Mouse (Mus musculus): ENCODE results near the gene Ralbp1.

DNA sequence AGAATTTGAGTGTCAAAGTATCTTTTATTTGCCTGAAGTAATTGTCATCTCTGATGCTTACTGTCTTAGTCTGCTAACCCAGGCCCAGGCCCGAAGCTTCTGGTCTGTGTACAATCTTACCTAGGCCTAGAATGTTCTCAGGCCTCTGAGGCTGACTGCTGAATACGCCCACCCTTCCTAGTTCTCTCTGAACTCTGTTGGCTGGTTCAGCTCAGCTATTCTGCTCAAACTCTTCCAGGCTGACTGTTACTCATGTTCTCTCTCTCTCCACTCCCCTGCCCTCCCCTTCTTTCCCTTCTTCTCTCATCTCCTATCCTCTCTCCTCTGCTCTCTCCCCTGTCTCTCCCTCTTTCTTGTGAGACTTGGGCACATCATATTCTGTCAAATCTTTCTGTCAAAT lies 79.2 kb downstream of the Ralbp1 start:
- TF ChIP-seq CTCF (IDR thresholded peaks at IDR 0.05 in 2 of 3, conservative IDR thresholded peaks at IDR 0.05 in 1 of 3; ENCODE audit: control insufficient read depth in 1 of 3, insufficient read depth in 1 of 3, low read depth in 2 of 3, low read length in 3 of 3, poor library complexity in 1 of 3, severe bottlenecking in 1 of 3) (no peak), NELFE (IDR thresholded peaks at IDR 0.05; ENCODE audit: low read depth, low read length) (no peak), ETS1 (IDR thresholded peaks at IDR 0.05; ENCODE audit: low read depth, low read length) (no peak), TCF12 (IDR thresholded peaks at IDR 0.05; ENCODE audit: low read depth, low read length) (no peak), MXI1 (IDR thresholded peaks at IDR 0.05; ENCODE audit: low read depth, low read length) (no peak), GATA1 (IDR thresholded peaks at IDR 0.05; ENCODE audit: low read depth, low read length) (no peak)
